Mouse (Mus musculus) cerebellum, postnatal 36 days (tissue): ENCODE measurements around the gene 1700088E04Rik.
A peak's percentile ranks its signal among the peaks of the same experiment; 100 is the strongest.

ENCODE experiments used
- DNase-seq, 2 experiments: peaks; one replicate each; pipeline ENCODE4 v3.0.0; 2021 to 2022; ENCODE audit warnings: mixed read lengths in 2 of 2

1700088E04Rik gene

DNA sequence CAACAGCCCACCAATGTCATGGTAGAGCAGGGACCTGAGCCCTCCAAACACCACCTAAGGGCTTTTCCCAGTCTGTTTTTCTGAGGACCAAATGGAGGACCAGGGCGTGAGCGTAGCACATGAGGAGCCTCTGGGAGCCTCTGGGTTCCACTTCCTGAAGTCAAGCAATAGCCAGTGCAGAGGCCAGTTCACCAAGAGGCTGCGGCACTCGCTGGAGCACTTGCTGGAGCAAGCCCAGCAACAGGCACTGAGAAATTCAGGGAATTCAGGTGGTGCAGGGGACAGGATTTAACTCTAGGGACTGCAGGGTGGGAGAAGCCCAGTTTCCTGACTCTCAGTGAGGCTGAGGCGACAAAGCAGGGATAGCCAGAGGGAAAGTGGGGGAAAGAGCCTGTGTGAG lies 42.8 kb downstream of the 1700088E04Rik start:
- DNase-seq, result no peak

DNA sequence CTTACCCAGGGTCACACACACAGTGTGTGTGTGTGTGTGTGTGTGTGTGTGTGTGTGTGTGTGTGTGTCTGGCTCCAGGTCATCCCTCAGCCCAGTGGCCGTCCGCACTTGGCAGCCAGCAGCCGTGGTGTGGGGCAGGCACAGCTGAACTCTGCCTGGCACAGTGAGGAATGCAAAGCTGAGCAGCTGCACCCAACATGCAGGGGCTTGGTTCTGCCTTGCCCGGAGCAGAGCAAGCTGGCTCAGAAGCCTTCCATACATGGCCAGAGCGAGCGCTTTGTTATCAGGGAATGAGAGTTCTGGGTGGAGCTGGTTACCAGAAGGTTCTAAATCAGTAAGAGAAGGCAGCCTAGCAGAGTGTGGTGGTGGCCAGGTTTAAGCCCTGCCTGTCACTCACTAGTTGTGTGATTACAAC lies 43.4 kb downstream of the 1700088E04Rik start:
- DNase-seq, result no peak

DNA sequence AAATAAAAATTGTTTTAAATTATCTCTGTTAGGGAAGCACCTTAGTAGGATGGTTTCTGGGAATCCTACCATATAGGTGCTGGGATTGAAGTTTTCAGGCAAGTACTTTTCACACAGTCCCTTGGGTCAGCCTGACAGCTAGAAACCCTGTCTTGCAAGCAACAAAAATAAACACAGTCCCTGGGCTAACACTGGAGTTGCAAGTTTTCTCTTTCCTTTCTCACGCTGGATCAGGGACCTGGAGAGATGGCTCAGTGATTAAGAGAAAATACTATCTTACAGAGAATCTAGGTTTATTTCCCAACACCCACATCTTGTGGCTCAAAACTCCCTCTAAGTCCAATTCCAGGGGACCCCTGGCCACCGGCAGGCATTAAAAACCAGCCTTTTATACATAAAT lies 43.9 kb downstream of the 1700088E04Rik start:
- no peak for DNase-seq

DNA sequence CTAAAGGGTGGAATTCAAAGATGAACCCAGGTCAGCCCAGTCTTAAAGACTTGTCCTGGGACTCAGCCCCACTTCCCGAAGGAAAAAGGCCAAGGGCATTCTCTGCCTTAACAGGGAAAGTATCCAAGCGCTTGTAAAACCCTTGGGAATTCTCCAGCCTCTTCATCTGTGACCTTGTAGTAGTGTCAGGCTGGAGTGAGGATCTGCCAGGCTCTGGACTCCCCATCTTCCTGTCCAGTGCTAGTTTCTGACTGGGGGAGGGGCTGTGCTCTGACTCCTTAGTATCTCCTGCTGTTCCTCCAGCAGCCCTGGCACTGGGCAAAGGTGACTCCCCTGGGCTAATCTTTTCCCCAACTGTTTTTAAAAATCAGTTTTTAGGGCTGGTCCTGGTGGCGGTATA lies 44.5 kb downstream of the 1700088E04Rik start:
- no peak for DNase-seq

DNA sequence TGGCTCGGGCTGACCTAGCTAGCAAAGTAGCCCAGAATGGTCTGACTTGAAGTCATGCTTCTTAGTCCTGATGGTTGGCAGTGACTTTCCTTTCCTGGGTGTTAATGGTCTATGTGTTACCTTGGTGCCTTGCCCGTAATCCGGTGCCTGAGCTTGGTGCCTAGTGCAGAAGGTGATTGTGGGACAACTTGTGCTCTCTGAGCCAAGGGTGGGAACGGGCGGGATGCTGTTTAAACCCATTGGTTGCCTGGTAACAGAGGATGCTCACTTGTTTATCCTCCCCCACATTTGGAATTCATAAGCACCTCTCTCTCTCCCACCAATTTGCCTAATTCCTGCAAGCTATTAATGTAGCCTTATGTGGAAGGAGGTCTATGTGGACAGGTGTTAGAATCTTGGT lies 45.6 kb downstream of the 1700088E04Rik start:
- DNase-seq, result no peak

DNA sequence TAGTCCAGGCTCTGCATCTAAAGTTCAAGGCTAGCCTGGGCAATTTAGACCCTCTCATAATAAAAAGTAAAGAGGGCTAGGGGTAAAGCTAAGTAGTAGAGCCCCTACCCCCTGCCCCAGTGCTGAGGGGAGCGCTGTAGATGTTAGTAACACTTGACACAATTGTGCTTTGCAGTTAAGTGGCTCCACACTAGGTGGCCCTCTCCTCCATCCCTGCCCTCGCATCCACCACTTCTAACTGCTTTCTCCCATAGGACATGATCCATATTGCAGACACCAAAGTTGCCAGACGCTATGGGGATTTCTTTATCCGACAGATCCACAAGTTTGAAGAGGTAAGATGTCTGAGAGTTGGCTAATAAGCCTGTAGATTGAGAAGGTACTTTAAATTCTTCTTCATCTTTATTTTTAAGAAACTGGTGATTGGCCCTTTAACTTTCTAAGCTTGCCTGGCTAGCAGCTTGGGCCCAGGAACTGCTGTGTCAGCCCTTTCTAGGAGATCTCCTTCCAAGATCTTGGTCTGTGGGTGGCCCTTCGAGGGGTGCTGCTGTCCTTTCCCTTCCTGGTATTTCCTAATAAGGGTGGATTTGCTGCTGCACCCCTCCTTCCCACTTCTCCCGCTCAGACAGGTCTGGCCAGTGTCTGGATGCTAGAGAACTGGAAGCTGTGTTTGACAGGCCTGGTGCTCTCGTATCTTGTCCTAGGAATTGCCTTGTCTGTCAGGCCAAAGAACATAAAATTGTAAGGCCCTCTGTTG lies 47.8 kb downstream of the 1700088E04Rik start:
- peak in 1 of 2 experiments; percentile 22 for DNase-seq

DNA sequence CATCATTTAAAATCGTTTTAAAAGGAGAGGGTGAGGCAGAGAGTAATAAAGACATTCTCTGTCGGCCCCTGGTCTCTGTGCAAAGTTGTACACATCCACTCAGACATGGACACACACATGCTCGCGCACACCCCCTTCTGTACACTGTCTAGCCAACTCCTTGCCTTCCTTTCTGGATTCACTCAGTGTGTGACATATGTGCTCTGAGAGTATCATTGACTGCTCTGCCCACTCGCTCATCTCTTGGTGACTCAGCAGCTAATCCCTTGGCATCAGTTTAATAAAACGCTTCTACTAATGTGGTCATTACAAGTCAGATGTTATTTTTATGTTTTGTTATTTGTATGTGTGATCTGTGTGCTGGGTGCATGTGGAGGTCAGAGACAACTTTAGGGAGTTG lies 48.8 kb downstream of the 1700088E04Rik start:
- DNase-seq, result no peak

DNA sequence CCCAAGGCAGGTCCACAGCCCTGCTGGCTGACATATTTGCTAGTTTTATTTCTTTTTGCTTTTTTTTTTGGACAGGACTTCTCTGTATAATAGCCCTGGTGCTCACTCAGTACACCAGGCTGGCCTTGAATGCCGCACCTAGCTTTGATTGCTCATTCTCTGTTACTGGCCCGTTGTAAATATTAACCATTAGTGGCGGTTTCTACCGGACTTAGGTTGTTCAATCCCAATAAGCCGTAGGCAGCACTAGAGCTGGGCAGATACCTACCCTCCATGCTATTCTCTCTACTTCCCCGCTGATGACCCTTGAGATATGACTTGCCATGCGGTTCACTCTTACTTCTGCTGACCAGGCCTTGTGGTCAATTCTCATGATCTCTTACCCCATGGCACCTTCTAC lies 61.5 kb downstream of the 1700088E04Rik start:
- no peak for DNase-seq
